Mouse (Mus musculus): Measurements from ENCODE around the gene Pigh. TPM values are rescaled to one million over a fixed set of nuclear protein-coding genes. Genes with fewer than 3 reads are reported as not detected.
A peak's percentile ranks its signal among the peaks of the same experiment; 100 is the strongest.

Pigh gene
- 24.3 and 27.2 TPM in 2 replicates for polyA plus RNA-seq (2015; fragmentation: Nextera tagmentation; extraction: Ambion mirVana)

DNA sequence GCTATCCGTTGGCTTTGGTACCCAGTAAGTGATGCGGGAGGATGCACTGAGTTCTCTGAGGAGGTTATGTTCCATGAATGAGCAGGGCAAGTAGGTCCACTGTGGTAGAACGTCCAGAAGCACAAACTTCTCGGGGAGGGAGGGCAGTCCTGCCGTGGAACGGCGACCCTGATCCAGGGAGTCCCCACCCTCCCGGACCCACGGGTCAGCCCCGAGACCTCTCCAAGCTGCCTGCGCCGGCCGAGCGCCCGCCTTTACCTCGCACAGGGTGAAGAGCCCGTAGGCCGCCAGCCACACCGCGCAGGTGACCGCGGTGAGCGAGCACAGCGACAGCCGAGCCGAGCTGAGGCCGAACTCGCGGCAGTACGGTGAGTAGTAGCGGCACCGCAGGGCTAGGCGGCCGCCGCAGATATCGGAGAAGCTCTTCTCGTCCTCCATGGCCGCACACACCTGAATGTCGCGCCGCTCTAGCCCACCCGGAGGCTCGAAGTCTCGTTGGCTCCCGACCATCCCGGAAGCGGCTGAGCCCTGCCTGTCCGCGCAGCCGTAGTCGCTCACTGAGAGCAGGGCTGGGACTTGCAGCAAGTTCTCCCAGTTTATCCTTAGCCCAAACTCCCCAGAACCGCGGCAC is at the start of gene Pigh:
Pigh (minus strand) TSS at position 470 of the 631 bp plus-strand sequence.
- ATAC-seq, result peak; percentile 99
- H3K27me3 ChIP-seq, result no peaks in the 10 kb centered on the region
- peak within 1 kb of the TSS; percentile 62 for H3K4me2 ChIP-seq
- 0 out of 2 replicates have a peak, but pooled peaks cover 5% of the 10 kb centered on the region for H3K36me3 ChIP-seq (ENCODE audit: poor library complexity, severe bottlenecking)
- 0% methylated on average over 48 of the region's 53 CpGs for WGBS
- H3K27ac ChIP-seq, result no peak within 1 kb of the TSS
- H3K9me3 ChIP-seq (replicated peaks), result no peaks in the 10 kb centered on the region
- H3K4me3 ChIP-seq, result peak within 1 kb of the TSS; percentile 95
- peaks cover 15% of the 10 kb centered on the region for H3K4me1 ChIP-seq
- H3K9ac ChIP-seq, result peak within 1 kb of the TSS; percentile 94

GRCm38 (mm10) chr12:79138999-79139398 is 49.5 kb upstream of the Pigh start:
- Histone ChIP-seq H3K9ac (no peak overlapping the region), H3K4me1 (no peaks in the 10 kb centered on the region), H3K36me3 (ENCODE audit: poor library complexity, severe bottlenecking) (no peaks in the 10 kb centered on the region), H3K4me2 (no peak overlapping the region), H3K27me3 (no peaks in the 10 kb centered on the region), H3K4me3 (no peak overlapping the region), H3K27ac (no peak overlapping the region), H3K9me3 (replicated peaks) (no peaks in the 10 kb centered on the region)
- ATAC-seq, result no peak

GRCm38 (mm10) chr12:79136949-79137348 is 47.5 kb upstream of the Pigh start:
- no peaks in the 10 kb centered on the region for H3K4me1 ChIP-seq
- H3K4me3 ChIP-seq, result no peak overlapping the region
- no peak overlapping the region for H3K9ac ChIP-seq
- no peaks in the 10 kb centered on the region for H3K36me3 ChIP-seq (ENCODE audit: poor library complexity, severe bottlenecking)
- H3K27me3 ChIP-seq, result peaks cover 12% of the 10 kb centered on the region
- no peak overlapping the region for H3K4me2 ChIP-seq
- H3K9me3 ChIP-seq (replicated peaks), result no peaks in the 10 kb centered on the region
- no peak overlapping the region for H3K27ac ChIP-seq
- ATAC-seq, result no peak
- WGBS, result 83% methylated on average over 7 of the region's 7 CpGs

DNA sequence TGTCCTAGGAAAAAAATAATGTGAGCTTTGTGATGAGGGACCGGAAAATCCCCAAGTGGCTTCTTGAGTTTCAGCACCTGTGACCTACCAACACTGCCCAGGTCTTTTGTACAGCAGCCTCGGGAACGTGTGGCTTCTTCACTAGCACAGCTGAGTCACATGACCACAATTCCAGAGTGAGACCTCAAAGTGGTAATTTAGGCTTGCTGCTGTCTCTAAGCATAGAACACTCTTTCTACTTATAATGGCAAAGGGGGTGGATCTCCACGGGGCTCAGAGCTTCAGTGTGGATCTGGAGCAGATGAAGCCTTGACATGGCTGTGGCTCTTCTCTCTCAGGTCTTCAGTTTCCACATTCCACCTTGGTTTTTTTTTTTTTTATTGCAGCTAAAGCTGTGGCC is 45.7 kb upstream of the Pigh start:
- H3K27ac ChIP-seq, result no peak overlapping the region
- WGBS, result 45% methylated on average over 4 of the region's 4 CpGs

GRCm38 (mm10) chr12:79134676-79135075 is 45.2 kb upstream of the Pigh start:
- H3K9me3 ChIP-seq (replicated peaks), result no peaks in the 10 kb centered on the region
- H3K9ac ChIP-seq, result no peak overlapping the region
- no peak for ATAC-seq
- H3K36me3 ChIP-seq (ENCODE audit: poor library complexity, severe bottlenecking), result no peaks in the 10 kb centered on the region
- H3K27ac ChIP-seq, result no peak overlapping the region
- no peak overlapping the region for H3K4me3 ChIP-seq
- peaks cover 35% of the 10 kb centered on the region for H3K27me3 ChIP-seq
- no peak overlapping the region for H3K4me2 ChIP-seq
- WGBS, result 39% methylated on average over 8 of the region's 8 CpGs
- peaks cover 5% of the 10 kb centered on the region for H3K4me1 ChIP-seq

More for the DNA sequence above, 45.7 kb upstream of the Pigh start:
- Histone ChIP-seq H3K4me2 (no peak overlapping the region), H3K4me1 (peaks cover 5% of the 10 kb centered on the region), H3K9me3 (replicated peaks) (no peaks in the 10 kb centered on the region), H3K4me3 (no peak overlapping the region), H3K9ac (no peak overlapping the region), H3K27me3 (peaks cover 30% of the 10 kb centered on the region), H3K36me3 (ENCODE audit: poor library complexity, severe bottlenecking) (no peaks in the 10 kb centered on the region)
- no peak for ATAC-seq

- WGBS, result 34% methylated on average over 5 of the region's 5 CpGs
- Histone ChIP-seq H3K27me3 (peaks cover 37% of the 10 kb centered on the region), H3K4me1 (peaks cover 5% of the 10 kb centered on the region), H3K9me3 (replicated peaks) (no peaks in the 10 kb centered on the region), H3K9ac (peak overlapping the region; percentile 64), H3K27ac (no peak overlapping the region), H3K4me3 (peak overlapping the region; percentile 53), H3K4me2 (peak overlapping the region; percentile 95), H3K36me3 (ENCODE audit: poor library complexity, severe bottlenecking) (no peaks in the 10 kb centered on the region)
- ATAC-seq, result no peak
Measured at GRCm38 (mm10) chr12:79131706-79132460, 42.4 kb upstream of the Pigh start.

DNA sequence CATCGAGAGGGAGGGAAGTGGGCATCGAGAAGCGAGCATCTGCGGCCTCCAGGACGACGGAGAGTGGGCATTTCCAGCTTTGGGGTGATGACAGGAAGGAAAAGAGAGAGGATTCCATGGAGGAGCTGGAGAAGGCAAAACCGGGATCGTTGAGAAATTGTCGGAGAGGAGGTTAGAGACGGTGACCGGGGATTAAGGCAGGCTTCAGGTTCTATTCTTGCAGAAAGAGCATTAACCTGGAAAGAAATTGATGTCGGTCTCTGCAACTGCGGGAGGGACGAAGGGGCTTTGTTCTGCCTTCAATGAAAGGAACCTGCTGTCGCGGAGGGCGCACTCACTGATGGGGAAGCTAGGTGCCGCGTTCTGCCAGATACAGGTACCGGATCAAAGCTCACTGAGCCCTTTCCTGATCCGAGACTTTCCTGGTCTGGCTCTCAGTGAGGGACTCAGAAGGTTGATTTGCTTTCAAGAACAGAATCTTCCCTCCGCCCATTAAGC is 41.8 kb upstream of the Pigh start:
- Histone ChIP-seq H3K27ac (no peak overlapping the region), H3K9ac (peak overlapping the region; percentile 64), H3K9me3 (replicated peaks) (no peaks in the 10 kb centered on the region), H3K36me3 (ENCODE audit: poor library complexity, severe bottlenecking) (no peaks in the 10 kb centered on the region), H3K4me3 (peak overlapping the region; percentile 53), H3K27me3 (peaks cover 37% of the 10 kb centered on the region), H3K4me2 (peak overlapping the region; percentile 95), H3K4me1 (peaks cover 5% of the 10 kb centered on the region)
- under 1% methylated on average over 22 of the region's 22 CpGs for WGBS
- 0 out of 2 replicates have a peak, but pooled peaks have one; percentile 26 for ATAC-seq

DNA sequence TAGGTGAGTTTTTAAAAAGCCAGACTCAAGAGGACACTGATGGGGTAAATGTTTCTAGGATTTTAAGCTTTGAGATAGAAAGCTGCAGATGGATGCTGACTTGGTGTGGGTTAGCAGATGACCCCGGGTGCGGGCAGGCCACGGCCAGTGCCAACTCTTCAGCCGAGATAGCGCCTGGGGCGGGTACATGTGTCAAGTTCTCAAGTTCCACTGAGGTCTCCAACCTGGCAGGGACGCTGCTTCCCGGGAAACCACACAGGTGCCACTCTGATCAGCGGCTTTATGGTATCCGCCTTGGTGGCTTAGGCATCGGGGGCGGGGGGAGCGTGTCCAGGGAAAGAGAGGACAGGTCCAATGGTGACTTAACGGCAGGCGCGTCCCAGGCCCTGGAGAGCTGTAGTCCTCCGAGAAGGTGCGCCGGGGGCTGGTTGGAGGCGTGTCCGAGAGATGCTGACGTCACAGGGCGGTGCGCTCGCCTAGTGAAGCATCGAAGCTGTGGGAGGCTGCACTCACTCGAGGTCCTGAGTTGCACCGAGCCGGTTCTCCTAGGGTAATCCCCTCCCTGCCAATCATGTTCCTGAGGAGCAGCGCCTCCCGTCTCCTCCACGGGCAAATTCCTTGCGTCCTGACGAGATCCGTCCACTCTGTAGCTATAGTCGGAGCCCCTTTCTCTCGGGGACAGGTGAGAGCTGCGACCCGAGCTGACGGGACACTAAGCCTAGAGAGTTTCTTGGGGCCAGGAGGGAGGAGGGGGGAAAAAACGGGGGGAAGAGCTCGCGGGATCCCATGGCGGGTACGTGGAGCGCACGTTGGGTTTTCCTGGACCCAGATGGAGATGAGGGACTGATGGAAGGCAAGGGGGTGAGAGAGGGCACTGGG is 41.1 kb upstream of the Pigh start, which contains the start of gene Arg2:
Arg2 (plus strand) TSS at position 479 of the 879 bp plus-strand sequence.
- WGBS, result under 1% methylated on average over 47 of the region's 47 CpGs
- H3K36me3 ChIP-seq (ENCODE audit: poor library complexity, severe bottlenecking), result no peaks in the 10 kb centered on the region
- peaks cover 5% of the 10 kb centered on the region for H3K4me1 ChIP-seq
- no peaks in the 10 kb centered on the region for H3K9me3 ChIP-seq (replicated peaks)
- peaks cover 37% of the 10 kb centered on the region for H3K27me3 ChIP-seq
- ATAC-seq, result peak; percentile 98
- H3K9ac ChIP-seq, result peak within 1 kb of the TSS; percentile 64
- peak within 1 kb of the TSS; percentile 95 for H3K4me2 ChIP-seq
- H3K27ac ChIP-seq, result no peak within 1 kb of the TSS
- H3K4me3 ChIP-seq, result peak within 1 kb of the TSS; percentile 53

DNA sequence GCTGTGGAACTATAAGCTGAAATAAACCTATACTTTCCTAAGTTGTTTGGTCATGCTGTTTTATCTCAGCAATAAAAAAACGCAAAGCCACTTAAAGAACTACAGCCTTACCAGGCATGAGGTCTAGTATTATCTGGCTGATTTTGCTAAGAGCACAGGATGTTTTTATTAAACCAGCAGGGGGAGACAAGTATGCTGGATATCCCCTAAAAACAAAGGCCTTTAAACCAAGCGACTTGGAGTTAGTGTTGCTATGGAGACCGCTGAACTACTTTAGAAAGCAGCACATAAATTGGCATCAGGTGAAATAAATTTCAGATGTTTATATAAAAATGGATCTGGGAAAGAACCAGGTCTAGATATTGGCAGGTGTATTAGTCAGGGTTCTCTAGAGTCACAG is 33.4 kb upstream of the Pigh start:
- H3K27me3 ChIP-seq, result no peaks in the 10 kb centered on the region
- 36% methylated on average over 3 of the region's 3 CpGs for WGBS
- no peak for ATAC-seq

DNA sequence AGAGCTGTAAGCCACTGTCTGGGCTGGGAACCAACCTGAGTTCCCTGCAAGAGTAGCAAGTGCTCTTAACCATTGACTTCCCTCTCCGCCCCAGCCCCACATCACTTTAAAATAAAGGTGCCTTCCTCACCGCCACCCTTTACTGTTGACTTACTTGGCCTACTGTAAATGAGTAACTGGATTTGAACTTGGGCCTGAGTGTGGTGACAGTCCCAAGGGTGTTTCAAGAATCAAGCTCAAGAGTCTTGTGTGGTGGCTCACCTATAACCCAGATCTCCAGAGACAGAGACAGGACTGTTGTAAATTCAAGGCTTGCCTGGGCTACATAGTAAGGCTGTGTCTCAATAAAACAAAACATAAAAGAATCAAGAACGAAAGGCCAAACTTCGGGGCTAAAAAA is 29.5 kb upstream of the Pigh start:
- H3K4me2 ChIP-seq, result no peak overlapping the region
- H3K27ac ChIP-seq, result no peak overlapping the region
- H3K4me3 ChIP-seq, result no peak overlapping the region
- ATAC-seq, result no peak
- no peaks in the 10 kb centered on the region for H3K4me1 ChIP-seq
- H3K36me3 ChIP-seq (ENCODE audit: poor library complexity, severe bottlenecking), result no peaks in the 10 kb centered on the region
- H3K9me3 ChIP-seq (replicated peaks), result no peaks in the 10 kb centered on the region
- no peaks in the 10 kb centered on the region for H3K27me3 ChIP-seq
- H3K9ac ChIP-seq, result no peak overlapping the region
- WGBS, result 91% methylated on average over 4 of the region's 4 CpGs

More for the DNA sequence above, 33.4 kb upstream of the Pigh start:
- Histone ChIP-seq H3K4me2 (no peak overlapping the region), H3K4me1 (no peaks in the 10 kb centered on the region), H3K27ac (no peak overlapping the region), H3K4me3 (no peak overlapping the region), H3K36me3 (ENCODE audit: poor library complexity, severe bottlenecking) (no peaks in the 10 kb centered on the region), H3K9me3 (replicated peaks) (no peaks in the 10 kb centered on the region), H3K9ac (no peak overlapping the region)

DNA sequence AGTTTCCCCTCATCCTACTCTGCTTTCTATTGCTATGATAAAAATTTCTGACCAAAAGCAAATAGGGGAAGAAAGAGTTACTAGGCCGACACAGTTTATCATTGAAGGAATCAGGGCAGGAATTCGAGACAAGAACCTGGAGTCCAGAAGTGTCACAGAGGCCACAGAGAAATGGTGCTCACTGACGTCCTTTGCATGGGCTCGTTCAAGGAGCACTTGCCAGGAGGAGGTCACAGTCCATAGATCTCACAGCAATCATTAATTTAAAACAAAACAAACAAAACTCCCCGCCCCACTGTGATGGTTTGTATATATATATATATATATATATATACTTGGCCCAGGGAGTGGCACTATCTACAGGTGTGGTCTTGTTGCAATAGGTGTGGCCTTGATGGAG is 15.9 kb upstream of the Pigh start:
- Histone ChIP-seq H3K27ac (no peak overlapping the region), H3K4me1 (no peaks in the 10 kb centered on the region), H3K4me3 (no peak overlapping the region), H3K4me2 (no peak overlapping the region), H3K36me3 (ENCODE audit: poor library complexity, severe bottlenecking) (no peaks in the 10 kb centered on the region), H3K9ac (no peak overlapping the region), H3K9me3 (replicated peaks) (no peaks in the 10 kb centered on the region), H3K27me3 (no peaks in the 10 kb centered on the region)
- 88% methylated on average over 5 of the region's 5 CpGs for WGBS
- ATAC-seq, result no peak
